Mouse (Mus musculus): ENCODE data around the gene Gm20854.
"Not testable (repeated sequence)": the region's sequence is repeated elsewhere in the genome, so short reads cannot be mapped to it uniquely, and the experiment has no call there.

The Gm20854 gene

GRCm38 (mm10) chrY:85530808-85531207, at the start of gene Gm20854:
TSS of gene Gm20854 (minus strand) at chrY:85530908.
- not testable (repeated sequence) for DNase-seq
